Mouse (Mus musculus) stomach, postnatal 0 days (tissue): ENCODE measurements around the gene Parp14.

Source experiments
- CTCF ChIP-seq: IDR thresholded peaks from 2 replicates; pipeline ENCODE4 v1.5.1; 2016; ENCODE audit warnings: antibody characterized with exemption, low read depth, mild to moderate bottlenecking, moderate library complexity
- EP300 ChIP-seq: optimal IDR thresholded peaks from 2 replicates; pipeline ENCODE3; 2016; ENCODE audit warnings: antibody characterized with exemption

DNA sequence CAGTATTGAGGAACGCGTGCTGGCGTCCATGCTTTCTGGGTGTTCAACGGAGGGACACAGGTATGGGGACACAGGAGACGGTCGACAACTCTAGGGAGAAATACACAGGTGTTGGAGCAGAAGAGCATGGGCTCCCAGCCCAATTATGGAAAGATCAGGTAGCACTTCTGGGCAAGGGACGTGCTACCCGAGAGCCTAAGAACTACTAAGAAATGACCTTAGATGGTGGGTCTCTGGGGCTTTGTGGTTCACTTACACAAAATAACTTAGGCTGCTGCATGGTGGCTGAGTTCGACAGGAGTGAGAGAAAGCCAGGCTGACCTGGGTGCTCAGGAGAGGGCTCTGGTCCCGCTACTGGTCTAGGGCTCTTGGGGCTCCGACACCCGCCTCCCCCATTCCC lies 554 bp upstream of the Parp14 start:
- TF ChIP-seq CTCF (no peak), EP300 (no peak)
